Mouse (Mus musculus): ENCODE results near the gene Gm49368.
A peak's percentile ranks its signal among the peaks of the same experiment; 100 is the strongest.
"Not testable (repeated sequence)": the region's sequence is repeated elsewhere in the genome, so short reads cannot be mapped to it uniquely, and the experiment has no call there.

Gene Gm49368

DNA sequence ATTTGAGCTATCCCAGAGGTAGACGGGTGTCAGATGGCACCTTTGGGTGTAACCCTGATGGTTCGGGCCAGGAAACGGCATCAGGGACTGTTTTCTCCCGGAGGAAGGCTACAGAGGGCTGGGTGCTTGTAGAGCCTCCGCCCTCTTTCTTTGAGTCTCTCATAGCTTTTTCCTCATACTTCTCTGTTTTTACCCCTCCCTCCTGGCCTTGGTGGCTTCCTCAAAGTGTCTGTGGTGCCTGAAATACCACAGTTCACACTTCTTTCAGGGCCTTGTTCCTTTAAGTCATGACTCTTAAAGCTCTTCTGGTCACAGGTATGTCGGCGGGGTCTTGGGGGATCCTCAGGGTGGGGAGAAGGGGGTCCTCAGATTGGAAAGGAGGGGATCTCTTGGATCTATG is at the start of gene Gm49368, which contains the start of gene Itgam:
TSS of gene Gm49368 (plus strand) at position 228 of the 400 bp plus-strand sequence.
TSS of gene Itgam (plus strand) at position 185 of the 400 bp plus-strand sequence.
- no peak for DNase-seq (ENCODE audit: low read depth)

DNA sequence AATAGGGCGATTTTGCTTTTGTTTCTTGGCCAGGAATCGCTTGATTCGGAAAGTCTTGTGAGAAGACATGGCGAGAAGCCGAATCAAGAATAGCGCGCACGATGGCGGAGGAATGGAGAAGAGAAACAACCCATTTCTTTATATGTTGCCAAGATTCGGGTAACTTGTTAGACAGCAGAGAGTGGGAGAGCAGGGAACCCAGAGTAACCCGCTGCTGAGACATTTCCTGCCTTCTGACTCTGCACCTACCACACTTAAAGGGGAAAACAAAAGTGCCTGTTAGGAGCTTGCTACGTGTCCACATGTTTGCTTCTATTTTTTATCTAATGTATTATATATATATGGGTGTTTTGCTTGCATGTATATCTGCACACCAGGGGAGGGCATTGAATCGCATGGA is 49.4 kb upstream of the Gm49368 start:
- DNase-seq (ENCODE audit: low read depth): no peak

DNA sequence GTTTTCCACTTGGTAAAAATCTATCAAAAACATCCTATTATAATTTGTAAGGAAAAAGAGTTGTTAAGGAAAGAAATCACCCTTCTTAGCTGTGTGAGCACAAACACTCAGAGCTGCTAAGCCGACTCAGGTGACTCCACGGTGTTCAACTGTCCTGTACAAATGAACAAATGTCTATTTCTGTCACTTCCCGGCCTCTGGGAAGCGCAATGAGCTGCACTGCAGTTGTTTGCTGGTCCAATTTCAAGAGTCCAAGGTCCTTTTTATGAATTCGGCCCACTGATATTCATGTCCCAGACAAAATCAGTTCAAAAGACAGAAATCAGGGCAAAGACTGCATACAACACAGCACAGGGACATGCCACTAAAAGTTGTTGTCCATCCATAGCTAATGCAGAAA is 46.3 kb upstream of the Gm49368 start:
- not testable (repeated sequence) for DNase-seq (ENCODE audit: low read depth)

DNA sequence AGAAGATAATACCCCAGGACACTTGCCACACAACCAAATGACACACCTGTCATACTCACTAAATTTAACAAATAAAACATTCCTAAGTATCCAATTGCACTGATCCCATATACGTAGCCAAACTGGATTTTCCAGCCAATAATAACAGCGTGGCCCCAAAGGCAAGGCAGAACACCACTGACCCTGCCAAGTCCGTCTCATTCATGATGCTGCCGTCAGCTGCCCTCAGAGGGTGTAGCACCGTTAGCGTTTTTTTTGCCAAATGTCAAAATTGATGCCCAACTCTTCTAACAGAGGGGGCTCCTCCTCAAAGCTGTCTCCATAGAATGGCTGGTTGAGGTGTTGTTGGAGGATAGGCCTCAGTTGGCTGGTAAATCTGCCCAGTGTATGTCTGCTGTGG is 45.8 kb upstream of the Gm49368 start:
- DNase-seq (ENCODE audit: low read depth): no peak

- DNase-seq (ENCODE audit: low read depth): no peak
These were observed 44.2 kb upstream of the Gm49368 start for GRCm38 (mm10) chr7:128018275-128018674.

DNA sequence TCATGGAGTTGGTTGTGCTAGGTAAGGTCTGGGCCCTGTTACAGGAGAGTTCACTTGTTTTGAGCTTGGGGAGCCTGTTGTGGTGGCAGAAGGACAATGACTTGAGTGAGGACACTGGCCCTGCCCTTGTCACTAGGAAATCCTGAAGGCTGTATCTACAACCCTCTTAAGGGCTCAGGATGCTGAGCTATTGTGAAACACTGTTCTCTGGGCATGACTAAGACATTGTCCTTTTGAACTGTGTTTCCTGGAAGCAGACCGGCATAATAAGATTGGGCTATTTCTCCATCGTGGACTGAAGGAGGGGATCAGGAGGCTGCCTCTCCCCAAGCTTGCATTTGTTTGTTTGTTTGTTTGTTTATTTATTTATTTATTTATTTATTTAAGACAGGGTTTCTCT is 43.3 kb upstream of the Gm49368 start:
- DNase-seq (ENCODE audit: low read depth): no peak

DNA sequence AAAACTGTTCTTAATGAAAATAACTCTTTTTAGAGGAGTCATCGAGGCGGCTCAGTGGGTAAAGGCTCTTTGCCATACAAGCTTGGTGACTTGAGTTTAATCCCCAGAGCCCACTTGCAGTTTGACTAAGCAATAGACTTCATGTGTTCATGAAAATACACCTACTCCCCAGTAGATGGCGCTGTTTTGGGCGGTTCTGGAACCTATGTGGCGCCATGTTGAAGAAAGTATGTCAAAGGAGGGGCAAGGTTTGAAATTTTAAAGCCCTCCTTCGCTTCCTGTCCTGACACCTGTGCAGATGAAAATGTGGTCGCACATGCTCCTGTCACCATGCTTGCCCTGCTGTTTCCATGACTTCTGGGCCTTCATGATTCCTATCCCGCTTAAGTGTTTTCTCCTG is 39.5 kb upstream of the Gm49368 start:
- peak; percentile 55 for DNase-seq (ENCODE audit: low read depth)

GRCm38 (mm10) chr7:128023565-128023964 is 38.9 kb upstream of the Gm49368 start:
- DNase-seq (ENCODE audit: low read depth): no peak

DNA sequence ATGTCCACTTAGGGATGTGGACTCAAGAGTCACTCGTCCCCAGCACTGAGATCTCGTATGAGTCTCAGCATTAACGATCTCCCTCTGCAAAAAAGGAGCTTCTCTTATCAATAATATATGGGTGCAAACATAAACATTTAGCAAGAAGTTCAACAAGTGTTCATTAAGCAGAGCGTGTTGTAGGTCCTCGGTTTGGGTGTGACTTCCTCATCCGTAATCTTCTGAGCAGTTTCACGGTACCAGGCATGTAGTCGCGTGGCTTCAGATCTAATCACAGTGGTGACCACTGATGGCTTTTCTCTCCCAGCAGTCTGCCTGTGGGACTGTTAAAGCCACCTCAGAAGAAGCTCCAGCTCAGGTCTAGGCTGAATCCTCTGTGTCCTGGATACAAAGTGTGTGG is 38.1 kb upstream of the Gm49368 start:
- no peak for DNase-seq (ENCODE audit: low read depth)

DNA sequence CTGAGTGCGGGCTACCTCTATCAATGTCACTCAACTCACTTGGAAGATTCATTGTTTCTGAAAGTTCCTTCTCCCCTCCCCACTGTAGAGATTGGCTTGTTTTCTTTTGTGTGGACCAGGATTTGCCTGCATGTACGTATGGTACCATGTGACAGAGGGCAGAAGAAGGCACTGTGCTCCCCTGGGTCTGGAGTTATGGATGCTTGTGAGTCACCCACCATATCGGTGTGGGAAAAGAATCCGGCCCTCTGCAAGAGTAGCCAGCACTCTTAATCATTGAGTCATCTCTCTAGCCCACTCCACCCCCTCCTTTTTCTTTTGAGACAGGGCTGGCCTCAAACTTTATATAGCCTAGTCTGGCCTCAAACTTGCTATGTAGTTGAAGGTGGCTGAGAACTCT is 37.6 kb upstream of the Gm49368 start:
- DNase-seq (ENCODE audit: low read depth): no peak

- no peak for DNase-seq (ENCODE audit: low read depth)
These were observed 37.1 kb upstream of the Gm49368 start for GRCm38 (mm10) chr7:128025381-128025780.

DNA sequence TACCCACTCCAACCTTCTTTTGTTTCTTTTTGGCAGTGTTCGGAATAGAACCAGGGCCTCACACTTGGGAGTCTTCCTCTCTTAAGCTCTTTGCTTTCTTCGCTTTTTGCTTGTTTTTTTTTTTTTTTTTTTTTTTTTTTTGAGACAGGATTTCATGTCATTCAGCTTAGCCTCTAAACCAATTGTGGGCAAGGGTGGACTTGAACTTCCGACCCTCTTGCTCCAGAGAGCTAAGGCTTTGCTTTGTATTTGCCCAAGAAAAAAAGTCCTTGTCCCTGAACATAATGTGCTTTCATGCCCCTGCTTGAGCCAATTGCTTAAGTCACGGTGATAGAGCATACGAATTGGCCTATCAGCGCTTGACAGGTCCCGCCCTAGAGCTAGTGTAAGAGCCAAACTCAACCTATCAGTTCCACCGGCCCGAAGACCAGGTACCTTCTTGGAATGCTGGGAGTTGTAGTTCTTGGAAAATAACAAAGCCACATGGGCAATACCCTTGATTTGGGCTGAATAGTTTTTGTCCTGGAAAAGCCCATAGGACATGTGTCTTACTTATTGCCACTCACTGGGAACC is 31.0 kb upstream of the Gm49368 start:
- peak; percentile 37 for DNase-seq (ENCODE audit: low read depth)

- DNase-seq (ENCODE audit: low read depth): no peak
These were observed 30.0 kb upstream of the Gm49368 start for GRCm38 (mm10) chr7:128032290-128032988.

GRCm38 (mm10) chr7:128032989-128033293 is 29.5 kb upstream of the Gm49368 start:
- DNase-seq (ENCODE audit: low read depth): no peak

- DNase-seq (ENCODE audit: low read depth): no peak
These were observed 28.9 kb upstream of the Gm49368 start for GRCm38 (mm10) chr7:128033616-128034015.

DNA sequence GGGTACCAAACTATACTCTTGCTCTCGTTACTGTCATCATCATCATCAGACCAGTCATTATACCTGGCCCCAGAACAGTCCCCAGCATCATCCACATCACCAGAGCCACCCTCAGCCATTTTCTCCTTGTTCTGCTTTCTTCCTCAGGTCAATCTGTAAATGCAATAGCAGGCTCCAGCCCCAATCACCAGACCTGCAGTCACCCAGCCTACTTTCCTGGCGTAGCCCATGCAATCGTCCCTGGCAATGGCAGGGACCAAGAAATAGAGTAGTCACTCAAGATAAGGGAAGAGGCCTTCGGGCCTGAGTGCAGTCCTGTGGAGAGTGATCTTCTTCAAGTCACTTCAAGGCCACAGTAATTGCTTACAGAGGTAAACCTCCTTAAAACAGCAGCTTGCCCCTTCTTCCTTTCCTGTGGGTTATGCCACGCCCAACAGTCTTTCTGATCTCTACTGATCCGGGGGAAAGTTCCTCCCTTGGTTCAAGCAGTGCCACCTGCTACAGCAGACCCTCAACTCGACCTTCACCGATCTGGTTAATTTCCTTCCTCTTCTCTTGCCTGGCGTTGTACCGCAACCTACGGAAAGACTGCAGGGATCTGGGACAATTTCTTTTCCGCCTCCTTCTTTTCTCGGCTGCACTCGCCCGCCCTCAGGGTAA is 20.2 kb upstream of the Gm49368 start:
- not testable (repeated sequence) for DNase-seq (ENCODE audit: low read depth)

DNA sequence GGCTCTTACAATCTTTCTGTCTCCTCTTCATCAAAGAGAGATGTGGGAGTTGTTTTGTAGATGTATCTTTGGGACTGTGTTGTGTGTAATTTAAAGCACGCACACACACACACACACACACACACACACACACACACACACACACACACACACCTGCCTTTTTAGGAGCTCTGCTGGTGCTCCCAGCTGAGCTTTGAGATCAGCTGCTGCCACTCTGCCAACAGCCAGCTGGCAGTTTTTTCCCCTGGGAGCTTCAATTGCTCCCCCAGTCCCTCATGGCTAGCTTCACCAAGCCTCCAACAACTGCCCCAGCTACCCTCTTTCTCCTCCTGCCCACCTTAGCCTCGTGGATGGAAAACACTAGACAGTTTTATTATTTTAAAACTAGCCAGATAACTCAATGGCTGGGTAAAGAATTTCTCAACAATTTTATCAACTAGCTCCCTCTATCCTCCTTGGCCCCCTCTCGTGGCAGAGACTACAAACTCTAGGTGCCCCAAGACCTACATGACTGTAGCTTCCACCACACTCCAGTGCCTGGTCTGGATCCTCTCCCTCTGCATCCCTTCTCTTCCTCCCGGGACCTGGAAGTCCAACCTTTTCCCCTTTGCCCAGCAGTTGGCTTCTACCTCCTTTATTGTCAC is 18.2 kb upstream of the Gm49368 start:
- no peak for DNase-seq (ENCODE audit: low read depth)

DNA sequence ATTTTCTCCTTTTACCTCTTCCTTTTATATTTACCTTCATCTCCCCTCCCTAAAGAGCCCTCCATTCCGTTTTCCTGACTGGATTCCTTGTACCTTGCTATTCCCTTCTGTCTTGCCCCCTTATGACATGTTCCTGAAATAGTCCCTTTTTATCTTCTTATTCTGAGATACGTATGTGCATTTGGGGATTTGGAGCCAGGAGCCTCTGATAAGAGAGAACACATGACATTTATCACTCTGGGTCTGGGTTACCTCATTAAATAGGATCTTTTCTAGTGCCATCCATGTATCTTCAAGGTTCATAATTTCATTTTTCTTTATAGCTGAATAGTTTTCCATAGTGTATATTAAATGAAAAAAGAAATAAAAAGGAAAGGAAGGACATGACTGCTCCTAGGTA is 16.8 kb upstream of the Gm49368 start:
- no peak for DNase-seq (ENCODE audit: low read depth)

GRCm38 (mm10) chr7:128048819-128049218 is 13.7 kb upstream of the Gm49368 start:
- peak; percentile 72 for DNase-seq (ENCODE audit: low read depth)

DNA sequence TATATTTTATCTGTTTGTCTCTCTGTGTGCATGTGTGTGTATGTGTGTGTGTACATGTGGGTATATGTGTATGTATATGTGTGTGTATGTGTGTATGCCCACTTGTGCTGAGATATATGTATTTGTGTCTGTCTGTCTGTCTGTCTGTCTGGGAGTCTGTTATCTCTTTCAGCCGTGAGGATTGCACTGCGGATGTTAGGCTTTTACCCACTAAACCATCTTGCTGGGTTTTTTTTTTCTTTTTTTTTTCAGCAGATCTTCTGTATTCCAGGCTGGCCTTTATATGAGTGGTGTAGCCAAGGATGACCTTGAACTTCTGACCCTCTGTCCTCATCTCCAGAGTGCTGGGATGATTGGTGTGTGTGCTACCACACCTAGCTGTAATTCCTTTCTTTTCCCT is 13.2 kb upstream of the Gm49368 start:
- no peak for DNase-seq (ENCODE audit: low read depth)

DNA sequence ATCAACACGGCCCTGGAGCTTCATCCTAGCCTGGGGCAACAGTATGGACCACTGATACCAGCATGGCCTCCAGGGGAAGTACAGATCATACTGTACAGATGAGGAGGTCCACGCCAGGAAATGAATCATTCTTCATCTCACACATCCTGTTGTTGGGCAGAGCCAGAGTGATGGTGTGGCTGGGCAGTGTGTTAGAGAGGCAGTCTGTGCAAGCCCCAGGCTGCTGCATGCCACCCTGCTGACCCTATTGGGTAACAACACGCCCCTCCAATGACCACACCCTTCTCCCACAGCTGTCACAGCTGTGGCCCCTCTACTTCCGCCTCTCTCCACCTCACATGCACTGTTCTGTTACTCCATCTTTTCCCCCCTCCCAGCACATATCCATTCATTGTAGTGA is 11.7 kb upstream of the Gm49368 start:
- peak; percentile 75 for DNase-seq (ENCODE audit: low read depth)

- DNase-seq (ENCODE audit: low read depth): no peak
These were observed 9.4 kb upstream of the Gm49368 start for GRCm38 (mm10) chr7:128053061-128053460.

DNA sequence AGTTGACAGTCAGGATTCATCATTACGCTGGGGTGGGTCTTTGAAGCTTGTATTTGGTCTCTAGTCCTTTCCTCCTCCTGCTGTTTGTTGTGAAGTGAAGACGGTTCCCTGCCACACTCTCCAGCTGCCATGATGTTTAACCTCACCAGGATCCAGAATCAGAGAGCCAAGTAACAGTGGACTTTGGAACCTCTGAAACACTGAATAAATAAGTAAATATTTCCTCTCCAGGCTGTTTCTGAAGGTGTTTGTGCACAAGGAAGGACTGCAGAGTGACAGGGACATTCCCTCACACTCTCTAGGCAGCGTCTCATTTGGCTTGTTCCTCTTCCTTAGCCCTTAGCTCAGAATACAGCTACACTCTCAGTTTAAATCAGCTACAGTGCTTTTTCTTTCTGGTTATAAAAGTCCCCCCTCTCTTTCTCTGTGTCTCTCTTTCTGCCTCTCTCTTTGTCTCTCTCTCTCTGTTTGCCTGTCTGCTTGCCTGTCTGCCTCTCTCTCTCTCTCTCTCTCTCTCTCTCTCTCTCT is 5.5 kb upstream of the Gm49368 start:
- no peak for DNase-seq (ENCODE audit: low read depth)
